In the genomic region with DNA sequence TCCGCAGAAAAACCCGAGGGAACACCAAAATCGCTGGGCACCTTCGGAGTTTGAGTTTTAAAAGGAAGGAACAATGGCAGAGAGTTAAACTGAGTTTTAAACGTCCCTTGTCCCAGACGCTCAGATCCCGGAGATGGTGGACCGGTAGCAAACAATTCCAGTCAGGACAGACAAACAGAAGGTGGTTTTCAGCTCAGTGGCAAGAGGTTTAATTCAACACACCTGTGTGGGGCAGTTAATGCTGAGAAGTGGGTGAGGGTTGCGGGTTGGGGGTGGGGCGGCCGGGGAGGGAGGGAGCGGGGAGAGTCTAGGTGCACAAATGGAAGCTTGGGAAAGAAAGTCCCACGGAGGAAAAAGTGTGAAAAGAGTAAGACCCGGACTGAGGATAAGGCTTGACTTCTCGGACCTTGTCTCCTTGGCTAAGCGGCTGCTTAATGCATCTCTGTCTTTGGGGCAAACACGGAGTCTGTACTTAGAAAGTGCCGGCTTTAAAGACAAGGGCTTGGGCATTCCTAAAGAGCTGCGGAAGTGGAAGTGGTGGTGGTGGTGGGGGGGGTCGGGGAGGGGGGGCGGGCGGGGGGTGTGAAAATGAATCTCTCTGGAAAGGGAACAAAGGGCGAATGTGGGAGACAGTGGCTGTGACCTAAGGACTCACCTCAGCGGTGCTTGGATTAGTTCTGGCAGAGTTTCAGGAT, we compare ENCODE assay signal across 9 mouse cellular contexts. TPM values are rescaled to one million over a fixed set of nuclear protein-coding genes. Genes with fewer than 3 reads are reported as not detected.
DNase-seq lines count a peak whose midpoint lies in the region; ATAC-seq and TF ChIP-seq lines count a peak whose summit lies in the region.
"Had no signal": no experiment of that assay in that cellular context is flagged by ENCODE, and none has a peak within 500 bp of the region (broad histone marks: within the 10 kb centered on the region; RNA-seq: fewer than 3 reads in every experiment).

No protein-coding gene starts in this region.

- H3K27me3 ChIP-seq in cerebellum, adult 2 months (ENCODE audit: control insufficient read depth, insufficient read depth, low read length) = no peaks in the 10 kb centered on the region
- 0 out of 2 replicates have a peak, but pooled peaks cover 2% of the 10 kb centered on the region for H3K27me3 ChIP-seq in hindbrain, embryonic 11.5 days (ENCODE audit: control insufficient read depth, insufficient read depth, low read length)
- H3K27me3 ChIP-seq in midbrain, embryonic 10.5 days (ENCODE audit: low read depth, poor library complexity, severe bottlenecking) = peaks cover 12% of the 10 kb centered on the region

- no peak overlapping the region for H3K27ac ChIP-seq in cerebellum, adult 2 months (ENCODE audit: insufficient read depth, low read length)
- no peak overlapping the region for H3K27ac ChIP-seq in bone marrow macrophage, adult 2 months (ENCODE audit: insufficient read depth, low read depth, low read length)
- H3K27ac ChIP-seq in hindbrain, embryonic 11.5 days (ENCODE audit: low read depth, low read length) = no peak overlapping the region
- peak overlapping the region; percentile 65; the same call in 1 of the 2 replicates for H3K27ac ChIP-seq in midbrain, embryonic 10.5 days (replicated peaks)

- no peak for DNase-seq in cerebellum, adult 2 months
- no peak for DNase-seq in cerebellum, postnatal 36 days
- DNase-seq in hindbrain, embryonic 11.5 days (ENCODE audit: low spot score) = peak; percentile 43
- peak; percentile 28 for DNase-seq in midbrain, embryonic 10.5 days (ENCODE audit: low spot score)
- DNase-seq in adipocyte (ENCODE audit: low spot score) = no peak
- no peak for DNase-seq in gastrocnemius, adult 18-20 months (ENCODE audit: low spot score)
- DNase-seq in layer of hippocampus, adult 8-10 months (ENCODE audit: low spot score in 2 of 2) = no peak
- DNase-seq: lung, postnatal 14 days had no signal

- no peaks in the 10 kb centered on the region for H3K4me1 ChIP-seq in cerebellum, adult 2 months (ENCODE audit: control insufficient read depth, insufficient read depth, low read length)
- H3K4me1 ChIP-seq in bone marrow macrophage, adult 2 months (ENCODE audit: control insufficient read depth, insufficient read depth, low read length) = peaks cover 6% of the 10 kb centered on the region; the same call in 1 of the 2 replicates
- H3K4me1 ChIP-seq in hindbrain, embryonic 11.5 days (replicated peaks; ENCODE audit: control insufficient read depth, insufficient read depth, low read length) = no peaks in the 10 kb centered on the region
- H3K4me1 ChIP-seq in midbrain, embryonic 10.5 days = peaks cover 15% of the 10 kb centered on the region

- ATAC-seq in hindbrain, embryonic 11.5 days (ENCODE audit: low FRiP score) = peak; percentile 44

- peak overlapping the region; percentile 23 for H3K4me3 ChIP-seq in cerebellum, adult 2 months (replicated peaks; ENCODE audit: insufficient read depth, low read depth, low read length)
- H3K4me3 ChIP-seq in bone marrow macrophage, adult 2 months (ENCODE audit: insufficient read depth, low read length) = peak overlapping the region; percentile 18; the same call in 1 of the 2 replicates
- H3K4me3 ChIP-seq in hindbrain, embryonic 11.5 days (ENCODE audit: low read depth, low read length) = peak overlapping the region; percentile 34
- peak overlapping the region; percentile 59 for H3K4me3 ChIP-seq in midbrain, embryonic 10.5 days

- no peaks in the 10 kb centered on the region for H3K9me3 ChIP-seq in hindbrain, embryonic 11.5 days (ENCODE audit: control insufficient read depth, low read length)
- H3K9me3 ChIP-seq in midbrain, embryonic 10.5 days (replicated peaks) = no peaks in the 10 kb centered on the region

- 2% methylated on average over 23 of the region's 24 CpGs for WGBS in cerebellum, adult 2 months
- 0% methylated on average over 22 of the region's 24 CpGs for WGBS in hindbrain, embryonic 11.5 days
- under 1% methylated on average over 23 of the region's 24 CpGs for WGBS in midbrain, embryonic 10.5 days

- no peak for TF ChIP-seq POLR2A in cerebellum, adult 2 months (IDR thresholded peaks at IDR 0.05; ENCODE audit: borderline replicate concordance, insufficient read depth, low read length)
- TF ChIP-seq POLR2A in bone marrow macrophage, adult 2 months (IDR thresholded peaks at IDR 0.05; ENCODE audit: borderline replicate concordance, low read depth, low read length) = no peak

- no peak overlapping the region for H3K9ac ChIP-seq in hindbrain, embryonic 11.5 days (ENCODE audit: low read depth, low read length)

- H3K36me3 ChIP-seq in hindbrain, embryonic 11.5 days (ENCODE audit: control insufficient read depth, insufficient read depth, low read length) = no peaks in the 10 kb centered on the region
- H3K36me3 ChIP-seq in midbrain, embryonic 10.5 days = no peaks in the 10 kb centered on the region

- H3K4me2 ChIP-seq in hindbrain, embryonic 11.5 days (replicated peaks; ENCODE audit: low read depth, low read length) = peak overlapping the region; percentile 49

- no peak for TF ChIP-seq CTCF in cerebellum, adult 2 months (IDR thresholded peaks at IDR 0.05; ENCODE audit: borderline replicate concordance, insufficient read depth, low read depth, low read length)
- TF ChIP-seq CTCF in bone marrow macrophage, adult 2 months (IDR thresholded peaks at IDR 0.05; ENCODE audit: low read depth, low read length) = no peak

RNA-seq across cellular contexts. Expression of a gene that starts 10.2 kb away (rescaled TPM):
- polyA plus RNA-seq in cerebellum, adult 2 months (2012; rRNA removed) = 0.62 and 1.0 TPM in 2 replicates
- polyA plus RNA-seq in bone marrow macrophage, adult 2 months (2012; ENCODE audit: insufficient read depth, insufficient read length, missing spikeins) = 0.51 and 0.56 TPM in 2 replicates
- 0.69 and 0.95 TPM in 2 replicates for polyA plus RNA-seq in hindbrain, embryonic 11.5 days (2014; fragmentation: Nextera tagmentation; extraction: Ambion mirVana)
- polyA plus RNA-seq in midbrain, embryonic 10.5 days (2016; fragmentation: Nextera tagmentation; extraction: Ambion mirVana) = 0.52 and 0.53 TPM in 2 replicates
- 1 to 10 TPM; 3.7 to 4.9 TPM for total RNA-seq in gastrocnemius, adult 18-20 months (2021)
- 10 to 100 TPM in 2 of 4 experiments, 1 to 10 TPM in 2; 9.3 to 12.4 (median 10.3) TPM for total RNA-seq in layer of hippocampus, adult 8-10 months (2022)

RNA-seq across cellular contexts. Expression of a gene that starts 12.4 kb away (rescaled TPM):
- polyA plus RNA-seq in cerebellum, adult 2 months (2012; rRNA removed) = 0.10 TPM in 2 replicates
- not detected in 2 replicates for polyA plus RNA-seq in bone marrow macrophage, adult 2 months (2012; ENCODE audit: insufficient read depth, insufficient read length, missing spikeins)
- 0.24 TPM in 1 of 2 replicates, not detected in the other for polyA plus RNA-seq in hindbrain, embryonic 11.5 days (2014; fragmentation: Nextera tagmentation; extraction: Ambion mirVana)
- 0.10 TPM in 1 of 2 replicates, not detected in the other for polyA plus RNA-seq in midbrain, embryonic 10.5 days (2016; fragmentation: Nextera tagmentation; extraction: Ambion mirVana)
- total RNA-seq in gastrocnemius, adult 18-20 months (2021) = not detected
- total RNA-seq in layer of hippocampus, adult 8-10 months (2022) = under 1 TPM; 0.41 to 0.76 (median 0.63) TPM

RNA-seq across cellular contexts. Expression of a gene that starts 14.1 kb away (rescaled TPM):
- polyA plus RNA-seq in cerebellum, adult 2 months (2012; rRNA removed) = 74.1 and 88.9 TPM in 2 replicates
- polyA plus RNA-seq in bone marrow macrophage, adult 2 months (2012; ENCODE audit: insufficient read depth, insufficient read length, missing spikeins) = 58.1 and 78.1 TPM in 2 replicates
- polyA plus RNA-seq in hindbrain, embryonic 11.5 days (2014; fragmentation: Nextera tagmentation; extraction: Ambion mirVana) = 100 and 105 TPM in 2 replicates
- polyA plus RNA-seq in midbrain, embryonic 10.5 days (2016; fragmentation: Nextera tagmentation; extraction: Ambion mirVana) = 97.4 and 102 TPM in 2 replicates
- 10 to 100 TPM; 15.3 to 15.4 TPM for total RNA-seq in gastrocnemius, adult 18-20 months (2021)
- total RNA-seq in layer of hippocampus, adult 8-10 months (2022) = 10 to 100 TPM; 41.1 to 66.0 (median 50.4) TPM

RNA-seq across cellular contexts. Expression of a gene that starts 33.4 kb away (rescaled TPM):
- polyA plus RNA-seq in cerebellum, adult 2 months (2012; rRNA removed) = 0.38 and 0.74 TPM in 2 replicates
- 4.4 and 5.1 TPM in 2 replicates for polyA plus RNA-seq in bone marrow macrophage, adult 2 months (2012; ENCODE audit: insufficient read depth, insufficient read length, missing spikeins)
- 0.90 and 2.3 TPM in 2 replicates for polyA plus RNA-seq in hindbrain, embryonic 11.5 days (2014; fragmentation: Nextera tagmentation; extraction: Ambion mirVana)
- 1.4 and 3.5 TPM in 2 replicates for polyA plus RNA-seq in midbrain, embryonic 10.5 days (2016; fragmentation: Nextera tagmentation; extraction: Ambion mirVana)
- under 1 TPM in 1 of 2 experiments, not detected in 1; 0.05 TPM for total RNA-seq in gastrocnemius, adult 18-20 months (2021)
- total RNA-seq in layer of hippocampus, adult 8-10 months (2022) = 1 to 10 TPM; 2.3 to 4.3 (median 3.3) TPM

RNA-seq across cellular contexts. Expression of a gene that starts 34.1 kb away (rescaled TPM):
- polyA plus RNA-seq in cerebellum, adult 2 months (2012; rRNA removed) = 57.0 and 68.4 TPM in 2 replicates
- polyA plus RNA-seq in bone marrow macrophage, adult 2 months (2012; ENCODE audit: insufficient read depth, insufficient read length, missing spikeins) = 69.8 and 76.4 TPM in 2 replicates
- polyA plus RNA-seq in hindbrain, embryonic 11.5 days (2014; fragmentation: Nextera tagmentation; extraction: Ambion mirVana) = 116 and 130 TPM in 2 replicates
- polyA plus RNA-seq in midbrain, embryonic 10.5 days (2016; fragmentation: Nextera tagmentation; extraction: Ambion mirVana) = 156 and 160 TPM in 2 replicates
- 10 to 100 TPM; 52.4 to 52.7 TPM for total RNA-seq in gastrocnemius, adult 18-20 months (2021)
- 100 to 1,000 TPM; 115 to 129 (median 123) TPM for total RNA-seq in layer of hippocampus, adult 8-10 months (2022)

Comparison
In these comparisons a context has a peak if more than half of its experiments do, and no peak if none do; other contexts are left out.
1. DNase-seq: peak in hindbrain, embryonic 11.5 days (single experiment) and midbrain, embryonic 10.5 days (single experiment); none in cerebellum, adult 2 months (0 of 2), cerebellum, postnatal 36 days (0 of 2), adipocyte (single experiment), gastrocnemius, adult 18-20 months (single experiment) and layer of hippocampus, adult 8-10 months (0 of 2).
2. Peak in every context shown above with its lines, with median percentiles within 50 percentile points of each other: H3K4me3 ChIP-seq.